Mouse (Mus musculus) liver, embryonic 14.5 days (tissue): ENCODE measurements around the gene Ralb.

Experiments used
- CTCF ChIP-seq: IDR thresholded peaks from 2 replicates; pipeline ENCODE4 v1.5.1; 2016; ENCODE audit warnings: antibody characterized with exemption, low read depth, control low read depth
- EP300 ChIP-seq: IDR thresholded peaks from 2 replicates; pipeline ENCODE4 v1.6.1; 2016; ENCODE audit warnings: antibody characterized with exemption, low read depth

GRCm38 (mm10) chr1:119437401-119437800 is 67.2 kb downstream of the Ralb start:
- TF ChIP-seq EP300 (no peak), CTCF (no peak)
